Mouse (Mus musculus) liver, adult 2 months (tissue): Measurements from ENCODE around the gene Arhgef28. TPM values are rescaled to one million over a fixed set of nuclear protein-coding genes. Genes with fewer than 3 reads are reported as not detected.

Source experiments
- DNase-seq: peaks from one replicate; pipeline ENCODE4 v3.0.0-alpha.2; 2011; ENCODE audit warnings: low read depth, low spot score; ENCODE audit errors: extremely low read depth
- H3K27ac ChIP-seq: fragments of 200-500 bp; replicated peaks from 2 replicates; pipeline ENCODE4 v1.5.1; 2012; ENCODE audit warnings: low read depth, mild to moderate bottlenecking, control low read depth, inconsistent platforms, low read length; ENCODE audit not compliant: insufficient read depth
- H3K27me3 ChIP-seq: fragments of 200-500 bp; 2 replicates; pipeline ENCODE4 v1.6.1; 2012; ENCODE audit warnings: mild to moderate bottlenecking, moderate library complexity, low read length, inconsistent platforms; ENCODE audit not compliant: control insufficient read depth, insufficient read depth
- H3K36me3 ChIP-seq: fragments of 200-500 bp; 2 replicates; pipeline ENCODE4 v1.6.1; 2012; ENCODE audit warnings: low read length, inconsistent platforms; ENCODE audit not compliant: control insufficient read depth, insufficient read depth
- H3K4me1 ChIP-seq: fragments of 200-500 bp; 2 replicates; pipeline ENCODE4 v1.6.1; 2011; ENCODE audit warnings: low read length; ENCODE audit not compliant: control insufficient read depth, insufficient read depth
- H3K4me3 ChIP-seq: fragments of 200-500 bp; 2 replicates; pipeline ENCODE4 v1.5.1; 2011; ENCODE audit warnings: low read depth, mild to moderate bottlenecking, control low read depth, low read length, moderate library complexity; ENCODE audit not compliant: insufficient read depth
- H3K79me2 ChIP-seq: fragments of 200-500 bp; 2 replicates; pipeline ENCODE4 v1.6.1; 2012; ENCODE audit warnings: inconsistent platforms, mild to moderate bottlenecking, low read length, moderate library complexity; ENCODE audit not compliant: control insufficient read depth, insufficient read depth
- H3K9ac ChIP-seq: fragments of 200-500 bp; 2 replicates; pipeline ENCODE4 v1.6.1; 2012; ENCODE audit warnings: low read depth, mild to moderate bottlenecking, control low read depth, inconsistent platforms, low read length
- CTCF ChIP-seq: fragments of 200-500 bp; IDR thresholded peaks from 2 replicates; pipeline ENCODE4 v1.5.1; 2011; ENCODE audit warnings: low read depth, low read length, control low read depth
- POLR2A ChIP-seq: fragments of 200-500 bp; IDR thresholded peaks from 2 replicates; pipeline ENCODE4 v1.6.1; 2011; ENCODE audit warnings: low read length, control low read depth; ENCODE audit not compliant: insufficient read depth; ENCODE audit errors: extremely low read depth
- WGBS: fragments of 180-500 bp; shearing (Covaris S2); methylation state at CpG from one replicate; pipeline ENCODE4 v1.1.7; 2018; 5-methylcytosine and 5-hydroxymethylcytosine counted together
- polyA plus RNA-seq: library from polyadenylated mRNA; depleted of rRNA; stranded (reverse); fragments of >200 nt; gene quantifications from 2 replicates; pipeline ENCODE4 v1.2.3, GENCODE M21; 2012
- total RNA-seq: library from RNA; depleted of rRNA; stranded (reverse); fragments of >200 nt; gene quantifications from 2 replicates; pipeline ENCODE4 v1.2.3, GENCODE M21; 2014

Gene Arhgef28
- total and polyA plus RNA-seq, 2 experiments: 0.20 to 0.37 TPM

DNA sequence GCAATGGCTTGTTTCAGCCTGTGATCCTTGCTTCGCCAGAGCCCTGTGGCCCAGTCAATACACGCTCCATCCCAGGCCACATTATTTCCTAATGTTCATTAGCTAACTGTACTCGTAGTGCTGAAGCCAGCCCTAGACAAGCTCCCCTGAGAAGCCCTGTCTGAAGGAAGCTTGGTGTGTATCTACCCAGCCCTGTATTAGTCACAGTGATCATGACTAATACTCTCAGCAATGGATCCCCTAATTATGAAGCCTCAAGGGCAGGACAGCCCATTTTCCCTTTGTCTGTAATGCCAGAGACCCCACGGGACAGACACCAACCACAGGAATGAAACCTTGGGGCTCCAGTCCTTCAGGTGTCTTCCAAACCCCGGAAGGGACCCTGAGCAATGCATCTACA is 73.3 kb downstream of the Arhgef28 start:
- H3K27ac ChIP-seq: no peak overlapping the region
- WGBS: 80% methylated on average over 5 of the region's 5 CpGs
- TF ChIP-seq POLR2A: no peak
- TF ChIP-seq CTCF: no peak

GRCm38 (mm10) chr13:98132264-98132663 is 74.0 kb downstream of the Arhgef28 start:
- no peak overlapping the region for H3K9ac ChIP-seq
- no peak overlapping the region for H3K27ac ChIP-seq
- H3K27me3 ChIP-seq: no peaks in the 10 kb centered on the region
- no peak for DNase-seq
- 85% methylated on average over 6 of the region's 6 CpGs for WGBS
- no peaks in the 10 kb centered on the region for H3K4me1 ChIP-seq
- no peak overlapping the region for H3K4me3 ChIP-seq
- TF ChIP-seq POLR2A (no peak), CTCF (no peak)
- no peaks in the 10 kb centered on the region for H3K36me3 ChIP-seq
- H3K79me2 ChIP-seq: no peaks in the 10 kb centered on the region

More for the DNA sequence above, 73.3 kb downstream of the Arhgef28 start:
- H3K4me3 ChIP-seq: no peak overlapping the region
- H3K79me2 ChIP-seq: no peaks in the 10 kb centered on the region
- no peaks in the 10 kb centered on the region for H3K4me1 ChIP-seq
- H3K27me3 ChIP-seq: no peaks in the 10 kb centered on the region
- H3K9ac ChIP-seq: no peak overlapping the region
- DNase-seq: no peak
- no peaks in the 10 kb centered on the region for H3K36me3 ChIP-seq

DNA sequence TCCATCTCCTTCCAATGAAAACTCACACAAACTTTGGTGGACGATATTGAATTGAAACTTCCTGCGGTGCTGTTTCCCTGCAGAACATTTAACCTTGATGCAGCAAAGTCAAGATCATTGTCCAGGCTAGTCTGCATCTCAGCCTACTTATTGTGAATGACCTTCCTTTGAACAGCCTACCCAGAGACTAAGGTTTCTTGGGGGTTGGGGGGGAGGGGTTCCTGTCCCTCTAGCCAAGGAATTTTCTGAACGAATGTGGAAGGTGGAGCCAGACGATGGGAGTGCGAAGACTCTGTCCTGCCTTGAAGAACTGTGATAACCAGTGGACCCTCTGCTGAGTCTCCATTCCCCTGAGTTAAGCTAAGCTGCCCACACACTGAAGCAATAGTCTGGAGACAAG is 80.6 kb downstream of the Arhgef28 start:
- no peak overlapping the region for H3K27ac ChIP-seq
- H3K4me1 ChIP-seq: no peaks in the 10 kb centered on the region
- 69% methylated on average over 5 of the region's 5 CpGs for WGBS
- DNase-seq: no peak
- H3K9ac ChIP-seq: no peak overlapping the region
- no peaks in the 10 kb centered on the region for H3K27me3 ChIP-seq
- H3K36me3 ChIP-seq: no peaks in the 10 kb centered on the region
- no peaks in the 10 kb centered on the region for H3K79me2 ChIP-seq
- no peak overlapping the region for H3K4me3 ChIP-seq
- no peak for TF ChIP-seq CTCF
- no peak for TF ChIP-seq POLR2A

DNA sequence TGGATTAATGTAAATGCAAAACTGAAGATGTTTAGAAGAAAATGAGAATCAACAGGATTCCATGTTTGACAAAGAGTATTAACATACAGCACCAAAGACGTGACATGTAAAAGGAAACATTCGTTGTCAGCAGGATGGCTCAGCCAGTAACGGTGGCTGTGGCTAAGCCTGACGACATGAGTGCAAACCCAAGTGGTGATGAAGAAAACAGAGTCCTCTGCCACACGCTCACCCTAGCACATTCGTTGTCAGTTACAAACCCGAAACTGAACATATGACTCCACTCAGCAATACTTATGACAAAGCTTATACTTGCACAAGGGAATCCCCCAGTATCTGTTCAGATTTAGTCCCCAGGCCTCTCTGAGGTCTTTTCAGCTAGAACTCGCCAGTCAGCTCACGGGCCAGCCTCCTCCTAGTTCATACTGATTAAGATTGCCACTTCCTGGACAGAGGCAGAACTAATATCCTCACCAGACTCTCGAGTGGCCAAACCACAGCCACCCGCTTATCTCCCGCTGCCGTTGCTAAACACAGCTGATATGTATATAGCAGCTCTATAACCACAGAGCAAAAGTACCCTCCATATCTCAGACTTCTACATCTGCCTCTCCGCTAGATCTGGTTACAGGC is 82.0 kb downstream of the Arhgef28 start:
- no peaks in the 10 kb centered on the region for H3K4me1 ChIP-seq
- H3K27me3 ChIP-seq: no peaks in the 10 kb centered on the region
- 64% methylated on average over 14 of the region's 14 CpGs for WGBS
- TF ChIP-seq POLR2A: no peak
- TF ChIP-seq CTCF: no peak
- no peak overlapping the region for H3K4me3 ChIP-seq
- H3K27ac ChIP-seq: no peak overlapping the region
- no peak for DNase-seq
- no peaks in the 10 kb centered on the region for H3K36me3 ChIP-seq
- H3K9ac ChIP-seq: no peak overlapping the region
- no peaks in the 10 kb centered on the region for H3K79me2 ChIP-seq

DNA sequence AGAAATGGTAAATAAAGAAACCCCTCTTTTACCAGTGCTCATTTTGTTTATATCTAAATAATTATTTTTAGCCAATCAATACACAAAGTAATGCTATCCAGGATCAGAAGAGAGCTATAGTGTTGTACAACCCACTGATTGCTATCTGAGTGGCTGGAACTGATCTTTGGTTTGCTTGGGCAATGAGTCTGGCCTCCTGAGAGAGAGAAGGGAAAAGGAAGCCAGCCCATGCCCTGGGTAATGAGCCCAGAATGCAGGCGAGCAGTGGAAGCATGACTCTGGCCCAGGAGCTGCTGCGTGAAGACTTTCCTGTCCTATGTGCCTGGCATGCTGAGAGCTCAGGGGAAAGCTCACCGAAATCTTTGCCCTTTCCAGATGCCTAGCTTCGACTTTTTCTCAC is 83.5 kb downstream of the Arhgef28 start:
- 71% methylated on average over 4 of the region's 4 CpGs for WGBS
- Histone ChIP-seq H3K4me1 (no peaks in the 10 kb centered on the region), H3K27me3 (no peaks in the 10 kb centered on the region), H3K4me3 (no peak overlapping the region), H3K27ac (no peak overlapping the region), H3K9ac (no peak overlapping the region), H3K79me2 (no peaks in the 10 kb centered on the region), H3K36me3 (no peaks in the 10 kb centered on the region)
- no peak for DNase-seq
- no peak for TF ChIP-seq POLR2A
- no peak for TF ChIP-seq CTCF

GRCm38 (mm10) chr13:98121993-98122392 is 84.2 kb downstream of the Arhgef28 start:
- Histone ChIP-seq H3K27ac (no peak overlapping the region), H3K36me3 (no peaks in the 10 kb centered on the region), H3K27me3 (no peaks in the 10 kb centered on the region), H3K9ac (no peak overlapping the region), H3K4me3 (no peak overlapping the region), H3K79me2 (no peaks in the 10 kb centered on the region), H3K4me1 (no peaks in the 10 kb centered on the region)
- WGBS: 70% methylated on average over 5 of the region's 5 CpGs
- TF ChIP-seq POLR2A (no peak), CTCF (no peak)
- DNase-seq: no peak
